Mouse (Mus musculus): ENCODE results near the gene Ly6g5c. TPM values are rescaled to one million over a fixed set of nuclear protein-coding genes. Genes with fewer than 3 reads are reported as not detected.

Ly6g5c gene
- polyA plus RNA-seq, 1 experiment from 2014 or later = not detected

DNA sequence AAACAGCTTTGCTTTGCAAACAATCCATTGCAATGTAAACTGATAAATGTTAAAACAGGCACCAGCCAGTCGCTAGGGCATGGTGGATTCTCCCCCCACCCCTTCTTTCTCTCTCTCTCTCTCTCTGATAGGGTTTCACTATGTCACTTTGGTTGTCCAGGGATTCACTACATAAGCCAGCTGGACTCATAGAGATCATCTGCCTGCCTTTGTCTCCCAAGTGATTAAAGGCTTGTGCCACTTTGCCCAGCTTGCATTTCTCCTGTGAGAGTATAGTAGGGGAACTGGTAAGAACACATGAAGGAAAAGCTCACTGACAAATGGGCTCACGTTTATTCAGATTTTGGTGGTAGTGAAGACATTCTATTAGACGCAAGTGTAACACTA lies 24.1 kb downstream of the Ly6g5c start:
- Histone ChIP-seq H3K9ac (replicated peaks; ENCODE audit: low read length) (no peak overlapping the region), H3K36me3 (replicated peaks; ENCODE audit: control insufficient read depth, insufficient read depth, low read depth, low read length) (no peaks in the 10 kb centered on the region), H3K4me3 (ENCODE audit: low read depth, low read length) (no peak overlapping the region), H3K27ac (replicated peaks; ENCODE audit: low read depth, low read length) (no peak overlapping the region), H3K4me2 (ENCODE audit: low read depth, low read length) (no peak overlapping the region), H3K4me1 (ENCODE audit: control insufficient read depth, insufficient read depth, low read length) (peaks cover 2% of the 10 kb centered on the region; the same call in 1 of the 2 replicates), H3K9me3 (replicated peaks; ENCODE audit: control insufficient read depth, low read length) (no peaks in the 10 kb centered on the region), H3K27me3 (ENCODE audit: control insufficient read depth, insufficient read depth, low read length) (no peaks in the 10 kb centered on the region)
- ATAC-seq (replicated peaks; ENCODE audit: insufficient number of reproducible peaks, low FRiP score, low TSS enrichment, low read depth) = no peak
- no peak for DNase-seq (ENCODE audit: low spot score)
- WGBS = 79% methylated on average over 3 of the region's 3 CpGs

DNA sequence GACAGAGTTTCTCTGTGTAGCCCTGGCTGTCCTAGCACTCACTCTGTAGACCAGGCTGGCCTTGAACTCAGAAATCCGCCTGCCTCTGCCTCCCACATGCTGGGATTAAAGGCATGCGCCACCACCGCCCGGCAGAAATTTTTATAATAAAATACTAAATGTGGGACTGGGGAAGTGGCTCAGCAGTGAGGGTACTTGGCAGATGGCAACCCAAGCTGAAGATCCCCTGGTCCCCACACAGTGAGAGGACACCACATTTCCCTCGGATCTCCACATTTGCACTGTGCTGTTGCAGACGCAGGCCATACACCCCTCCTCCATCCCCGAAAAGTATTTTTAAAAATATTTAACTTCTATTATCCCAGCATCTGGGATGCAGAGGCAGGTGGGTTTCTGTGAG lies 25.4 kb downstream of the Ly6g5c start:
- H3K27ac ChIP-seq (replicated peaks; ENCODE audit: low read depth, low read length) = no peak overlapping the region
- no peak overlapping the region for H3K9ac ChIP-seq (replicated peaks; ENCODE audit: low read length)
- DNase-seq (ENCODE audit: low spot score) (no peak), ATAC-seq (replicated peaks; ENCODE audit: insufficient number of reproducible peaks, low FRiP score, low TSS enrichment, low read depth) (no peak)
- no peaks in the 10 kb centered on the region for H3K9me3 ChIP-seq (replicated peaks; ENCODE audit: control insufficient read depth, low read length)
- 95% methylated on average over 7 of the region's 7 CpGs for WGBS
- H3K27me3 ChIP-seq (ENCODE audit: control insufficient read depth, insufficient read depth, low read length) = no peaks in the 10 kb centered on the region
- H3K4me1 ChIP-seq (ENCODE audit: control insufficient read depth, insufficient read depth, low read length) = no peaks in the 10 kb centered on the region
- H3K36me3 ChIP-seq (replicated peaks; ENCODE audit: control insufficient read depth, insufficient read depth, low read depth, low read length) = no peaks in the 10 kb centered on the region
- no peak overlapping the region for H3K4me2 ChIP-seq (ENCODE audit: low read depth, low read length)
- H3K4me3 ChIP-seq (ENCODE audit: low read depth, low read length) = no peak overlapping the region

DNA sequence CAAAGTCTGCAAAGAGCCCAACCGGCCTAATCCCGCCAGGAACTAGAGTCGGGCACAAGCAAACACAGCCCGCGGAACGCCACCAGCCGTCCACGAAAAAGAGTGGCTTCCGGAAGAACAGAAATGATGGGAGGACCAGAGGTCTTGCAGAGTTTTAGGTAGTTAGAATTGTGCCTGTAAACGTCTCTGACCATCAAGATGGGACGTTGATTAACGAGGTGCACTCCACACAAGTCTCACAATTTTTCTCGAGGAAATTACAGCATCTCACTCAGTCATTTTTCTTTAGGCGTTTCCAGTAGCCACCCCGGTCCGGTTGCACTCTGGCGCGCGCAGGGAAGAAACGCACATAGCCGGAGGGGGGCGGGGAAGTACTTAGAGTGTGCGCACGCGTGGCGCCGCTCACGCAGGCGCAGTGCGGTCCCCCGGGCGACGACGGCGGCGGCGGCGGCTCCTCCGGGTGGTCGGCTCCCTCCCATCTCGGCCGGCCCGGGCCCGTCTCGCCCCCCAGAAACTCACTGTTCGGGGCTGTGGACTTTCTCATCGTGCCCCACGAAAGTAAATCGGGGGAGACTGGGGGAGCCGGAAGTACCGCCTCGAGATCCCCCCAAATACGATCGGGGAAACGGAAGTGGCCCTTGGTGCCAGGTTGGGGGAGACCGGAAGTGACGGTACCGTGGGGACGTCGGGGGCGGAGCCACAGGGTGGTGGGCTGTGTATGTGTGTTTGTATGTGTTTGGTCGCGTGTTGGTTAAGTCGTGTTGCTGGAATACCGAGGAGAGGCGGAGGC lies 26.9 kb downstream of the Ly6g5c start, which contains the start of gene Bag6:
Gene Bag6 (plus strand): TSS at position 378 of the 790 bp plus-strand sequence.
- Histone ChIP-seq H3K27ac (replicated peaks; ENCODE audit: low read depth, low read length) (peak within 1 kb of the TSS; percentile 85), H3K36me3 (replicated peaks; ENCODE audit: control insufficient read depth, insufficient read depth, low read depth, low read length) (peaks cover 4% of the 10 kb centered on the region), H3K4me3 (ENCODE audit: low read depth, low read length) (peak within 1 kb of the TSS; percentile 83), H3K9me3 (replicated peaks; ENCODE audit: control insufficient read depth, low read length) (no peaks in the 10 kb centered on the region), H3K4me1 (ENCODE audit: control insufficient read depth, insufficient read depth, low read length) (no peaks in the 10 kb centered on the region), H3K27me3 (ENCODE audit: control insufficient read depth, insufficient read depth, low read length) (no peaks in the 10 kb centered on the region), H3K4me2 (ENCODE audit: low read depth, low read length) (peak within 1 kb of the TSS; percentile 81), H3K9ac (replicated peaks; ENCODE audit: low read length) (peak within 1 kb of the TSS; percentile 86)
- ATAC-seq (replicated peaks; ENCODE audit: insufficient number of reproducible peaks, low FRiP score, low TSS enrichment, low read depth) (peak; percentile 89), DNase-seq (ENCODE audit: low spot score) (peak; percentile 97)
- WGBS = under 1% methylated on average over 66 of the region's 66 CpGs

DNA sequence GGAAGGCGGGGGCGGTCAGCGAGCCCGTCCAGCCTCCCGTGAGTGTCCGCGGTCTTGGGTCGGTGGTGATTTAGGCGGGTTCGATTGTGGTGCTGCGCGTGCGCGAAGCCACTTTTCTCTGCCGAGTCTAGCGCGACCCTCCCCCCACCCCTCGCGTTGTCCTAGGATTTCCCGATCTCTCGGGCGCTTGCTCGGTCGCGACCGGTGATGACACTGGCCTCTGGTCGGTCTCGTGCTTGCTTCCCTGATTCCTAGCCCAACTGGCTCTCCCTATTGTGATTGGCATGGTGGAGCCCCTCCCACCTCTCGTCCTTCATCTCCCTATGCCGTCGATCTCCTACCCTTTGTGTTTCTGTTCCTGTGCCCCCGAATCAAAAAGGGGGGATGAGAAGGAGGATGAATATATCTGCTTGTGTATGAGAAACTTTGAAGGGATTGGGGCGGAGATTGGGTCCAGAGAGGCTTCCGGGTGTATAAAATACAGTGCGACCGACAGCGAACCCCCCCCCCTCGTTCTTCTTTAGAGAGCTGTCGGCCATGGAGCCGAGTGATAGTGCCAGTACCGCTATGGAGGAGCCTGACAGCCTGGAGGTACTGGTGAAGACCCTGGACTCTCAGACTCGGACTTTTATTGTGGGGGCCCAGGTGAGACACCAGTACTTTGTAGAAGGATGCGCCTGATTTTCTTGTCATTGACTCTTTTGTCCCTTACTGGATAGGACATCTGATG lies 27.7 kb downstream of the Ly6g5c start:
- Histone ChIP-seq H3K4me3 (ENCODE audit: low read depth, low read length) (peak overlapping the region; percentile 83), H3K9me3 (replicated peaks; ENCODE audit: control insufficient read depth, low read length) (no peaks in the 10 kb centered on the region), H3K4me2 (ENCODE audit: low read depth, low read length) (peak overlapping the region; percentile 81), H3K27ac (replicated peaks; ENCODE audit: low read depth, low read length) (peak overlapping the region; percentile 85), H3K9ac (replicated peaks; ENCODE audit: low read length) (peak overlapping the region; percentile 86), H3K4me1 (ENCODE audit: control insufficient read depth, insufficient read depth, low read length) (no peaks in the 10 kb centered on the region), H3K36me3 (replicated peaks; ENCODE audit: control insufficient read depth, insufficient read depth, low read depth, low read length) (peaks cover 11% of the 10 kb centered on the region), H3K27me3 (ENCODE audit: control insufficient read depth, insufficient read depth, low read length) (no peaks in the 10 kb centered on the region)
- under 1% methylated on average over 34 of the region's 43 CpGs for WGBS
- no peak for DNase-seq (ENCODE audit: low spot score)
- ATAC-seq (replicated peaks; ENCODE audit: insufficient number of reproducible peaks, low FRiP score, low TSS enrichment, low read depth) = peak; percentile 61

DNA sequence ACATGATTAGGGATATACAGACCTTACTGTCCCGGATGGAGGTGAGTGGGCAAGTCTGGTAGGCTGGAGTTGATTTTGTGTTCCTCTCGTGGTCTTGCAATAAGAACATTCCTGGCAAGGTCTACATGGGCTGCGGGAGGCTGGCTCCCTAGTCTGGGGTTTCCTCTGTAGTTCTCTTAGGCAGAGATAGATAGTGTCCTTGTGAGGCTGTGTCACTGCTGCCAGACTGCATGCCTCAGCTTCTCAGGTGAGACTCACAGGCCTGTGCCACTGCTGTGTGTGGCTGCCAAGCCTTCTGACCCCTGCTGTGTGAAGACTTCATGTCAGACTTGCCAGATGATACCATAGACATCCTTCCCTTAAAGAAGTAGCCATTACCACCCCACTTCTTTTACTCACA lies 31.2 kb downstream of the Ly6g5c start:
- H3K4me2 ChIP-seq (ENCODE audit: low read depth, low read length) = no peak overlapping the region
- H3K27me3 ChIP-seq (ENCODE audit: control insufficient read depth, insufficient read depth, low read length) = no peaks in the 10 kb centered on the region
- no peak overlapping the region for H3K27ac ChIP-seq (replicated peaks; ENCODE audit: low read depth, low read length)
- no peak overlapping the region for H3K9ac ChIP-seq (replicated peaks; ENCODE audit: low read length)
- no peaks in the 10 kb centered on the region for H3K4me1 ChIP-seq (ENCODE audit: control insufficient read depth, insufficient read depth, low read length)
- WGBS = 93% methylated on average over 3 of the region's 3 CpGs
- H3K4me3 ChIP-seq (ENCODE audit: low read depth, low read length) = no peak overlapping the region
- H3K36me3 ChIP-seq (replicated peaks; ENCODE audit: control insufficient read depth, insufficient read depth, low read depth, low read length) = peaks cover 43% of the 10 kb centered on the region
- no peak for ATAC-seq (replicated peaks; ENCODE audit: insufficient number of reproducible peaks, low FRiP score, low TSS enrichment, low read depth)
- no peak for DNase-seq (ENCODE audit: low spot score)
- no peaks in the 10 kb centered on the region for H3K9me3 ChIP-seq (replicated peaks; ENCODE audit: control insufficient read depth, low read length)

DNA sequence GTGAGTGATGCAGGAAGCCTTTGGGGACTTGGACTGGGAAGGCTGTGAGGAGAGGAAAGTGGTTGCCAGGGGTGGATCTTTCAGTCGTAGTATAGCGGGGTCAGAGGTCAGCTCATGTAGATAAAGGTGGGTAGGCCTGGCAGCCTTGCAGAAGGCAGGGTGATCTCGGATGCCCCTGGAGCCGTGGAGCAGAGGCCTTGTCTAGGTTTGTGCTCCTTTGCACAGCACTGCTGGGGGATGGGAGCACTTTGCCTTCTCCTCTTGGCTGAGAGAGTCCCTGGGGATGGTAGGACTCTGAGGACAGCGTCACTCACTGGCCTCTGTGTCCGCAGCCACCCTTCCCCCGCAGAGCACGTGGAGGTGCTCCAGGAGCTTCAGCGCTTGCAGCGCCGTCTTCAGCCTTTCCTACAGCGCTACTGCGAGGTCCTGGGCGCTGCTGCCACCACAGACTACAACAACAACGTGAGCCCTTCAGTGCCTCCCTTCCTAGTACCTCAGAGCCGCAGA lies 32.5 kb downstream of the Ly6g5c start:
- Histone ChIP-seq H3K9me3 (replicated peaks; ENCODE audit: control insufficient read depth, low read length) (no peaks in the 10 kb centered on the region), H3K4me1 (ENCODE audit: control insufficient read depth, insufficient read depth, low read length) (no peaks in the 10 kb centered on the region), H3K27ac (replicated peaks; ENCODE audit: low read depth, low read length) (no peak overlapping the region), H3K4me3 (ENCODE audit: low read depth, low read length) (no peak overlapping the region), H3K4me2 (ENCODE audit: low read depth, low read length) (no peak overlapping the region), H3K9ac (replicated peaks; ENCODE audit: low read length) (no peak overlapping the region), H3K27me3 (ENCODE audit: control insufficient read depth, insufficient read depth, low read length) (no peaks in the 10 kb centered on the region), H3K36me3 (replicated peaks; ENCODE audit: control insufficient read depth, insufficient read depth, low read depth, low read length) (peaks cover 54% of the 10 kb centered on the region)
- ATAC-seq (replicated peaks; ENCODE audit: insufficient number of reproducible peaks, low FRiP score, low TSS enrichment, low read depth) (no peak), DNase-seq (ENCODE audit: low spot score) (no peak)
- WGBS = 83% methylated on average over 16 of the region's 16 CpGs

DNA sequence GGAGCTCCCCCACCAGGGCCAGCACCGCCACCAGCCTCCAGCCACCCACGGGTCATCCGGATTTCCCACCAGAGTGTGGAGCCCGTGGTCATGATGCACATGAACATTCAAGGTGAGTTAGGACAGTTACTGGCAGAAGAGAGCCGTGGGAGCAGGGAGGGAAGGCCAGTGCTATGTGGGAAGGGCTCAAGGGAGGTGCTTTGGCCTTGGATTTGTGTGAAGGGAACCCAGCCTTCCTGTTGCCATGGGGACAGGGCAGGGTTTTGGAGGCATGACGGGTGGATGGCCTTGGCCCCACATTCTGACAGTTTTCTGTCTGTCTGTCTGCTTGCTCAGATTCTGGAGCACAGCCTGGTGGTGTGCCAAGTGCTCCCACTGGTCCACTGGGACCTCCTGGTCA lies 33.9 kb downstream of the Ly6g5c start:
- H3K4me3 ChIP-seq (ENCODE audit: low read depth, low read length) = no peak overlapping the region
- 90% methylated on average over 6 of the region's 6 CpGs for WGBS
- no peaks in the 10 kb centered on the region for H3K4me1 ChIP-seq (ENCODE audit: control insufficient read depth, insufficient read depth, low read length)
- no peak for DNase-seq (ENCODE audit: low spot score)
- no peaks in the 10 kb centered on the region for H3K27me3 ChIP-seq (ENCODE audit: control insufficient read depth, insufficient read depth, low read length)
- ATAC-seq (replicated peaks; ENCODE audit: insufficient number of reproducible peaks, low FRiP score, low TSS enrichment, low read depth) = no peak
- H3K9me3 ChIP-seq (replicated peaks; ENCODE audit: control insufficient read depth, low read length) = no peaks in the 10 kb centered on the region
- H3K9ac ChIP-seq (replicated peaks; ENCODE audit: low read length) = no peak overlapping the region
- peaks cover 62% of the 10 kb centered on the region for H3K36me3 ChIP-seq (replicated peaks; ENCODE audit: control insufficient read depth, insufficient read depth, low read depth, low read length)
- no peak overlapping the region for H3K27ac ChIP-seq (replicated peaks; ENCODE audit: low read depth, low read length)
- no peak overlapping the region for H3K4me2 ChIP-seq (ENCODE audit: low read depth, low read length)

- Histone ChIP-seq H3K4me3 (ENCODE audit: low read depth, low read length) (no peak overlapping the region), H3K9ac (replicated peaks; ENCODE audit: low read length) (no peak overlapping the region), H3K36me3 (replicated peaks; ENCODE audit: control insufficient read depth, insufficient read depth, low read depth, low read length) (peaks cover 70% of the 10 kb centered on the region), H3K4me1 (ENCODE audit: control insufficient read depth, insufficient read depth, low read length) (no peaks in the 10 kb centered on the region), H3K27me3 (ENCODE audit: control insufficient read depth, insufficient read depth, low read length) (no peaks in the 10 kb centered on the region), H3K9me3 (replicated peaks; ENCODE audit: control insufficient read depth, low read length) (no peaks in the 10 kb centered on the region), H3K27ac (replicated peaks; ENCODE audit: low read depth, low read length) (no peak overlapping the region), H3K4me2 (ENCODE audit: low read depth, low read length) (no peak overlapping the region)
- DNase-seq (ENCODE audit: low spot score) (no peak), ATAC-seq (replicated peaks; ENCODE audit: insufficient number of reproducible peaks, low FRiP score, low TSS enrichment, low read depth) (no peak)
- WGBS = 92% methylated on average over 5 of the region's 5 CpGs
Measured at GRCm38 (mm10) chr17:35146139-35146538, 38.1 kb downstream of the Ly6g5c start.
